Mouse (Mus musculus) cerebellum, adult 2 months (tissue): ENCODE data around the gene Ephx1. TPM values are rescaled to one million over a fixed set of nuclear protein-coding genes. Genes with fewer than 3 reads are reported as not detected.

Source experiments
- DNase-seq, 2 experiments: peaks; one replicate each; pipeline ENCODE4 v3.0.0; 2021
- H3K27ac ChIP-seq: fragments of 200-500 bp; 2 replicates; pipeline ENCODE4 v1.5.1; 2012; ENCODE audit warnings: low read length, control low read depth, inconsistent platforms; ENCODE audit not compliant: insufficient read depth
- H3K27me3 ChIP-seq: fragments of 200-500 bp; 2 replicates; pipeline ENCODE4 v1.6.1; 2012; ENCODE audit warnings: inconsistent platforms, mild to moderate bottlenecking, low read length, moderate library complexity; ENCODE audit not compliant: control insufficient read depth, insufficient read depth
- H3K4me1 ChIP-seq: fragments of 200-500 bp; 2 replicates; pipeline ENCODE4 v1.6.1; 2011; ENCODE audit warnings: low read length; ENCODE audit not compliant: control insufficient read depth, insufficient read depth
- H3K4me3 ChIP-seq: fragments of 200-500 bp; replicated peaks from 2 replicates; pipeline ENCODE3; 2011; ENCODE audit warnings: mild to moderate bottlenecking, low read depth, low read length, control low read depth; ENCODE audit not compliant: insufficient read depth
- CTCF ChIP-seq: fragments of 200-500 bp; IDR thresholded peaks from 2 replicates; pipeline ENCODE4 v1.5.1; 2011; ENCODE audit warnings: low read depth, mild to moderate bottlenecking, control low read depth, low read length, moderate library complexity, borderline replicate concordance; ENCODE audit not compliant: insufficient read depth
- POLR2A ChIP-seq: fragments of 200-500 bp; IDR thresholded peaks from 2 replicates; pipeline ENCODE4 v1.6.1; 2011; ENCODE audit warnings: low read length, control low read depth, borderline replicate concordance; ENCODE audit not compliant: insufficient read depth
- WGBS: fragments of 180-500 bp; shearing (Covaris S2); methylation state at CpG from one replicate; pipeline ENCODE4 v1.1.7; 2018; 5-methylcytosine and 5-hydroxymethylcytosine counted together
- polyA plus RNA-seq: library from polyadenylated mRNA; depleted of rRNA; stranded (reverse); fragments of >200 nt; gene quantifications from 2 replicates; pipeline ENCODE4 v1.2.3, GENCODE M21; 2012

Gene Ephx1
- polyA plus RNA-seq, 1 experiment: 54.8 TPM

- TF ChIP-seq CTCF: no peak
- TF ChIP-seq POLR2A: no peak
- no peaks in the 10 kb centered on the region for H3K27me3 ChIP-seq
- H3K27ac ChIP-seq: no peak overlapping the region
- no peaks in the 10 kb centered on the region for H3K4me1 ChIP-seq
- 64% methylated on average over 2 of the region's 2 CpGs for WGBS
- no peak overlapping the region for H3K4me3 ChIP-seq
- no peak for DNase-seq
These were observed 40.2 kb downstream of the Ephx1 start for GRCm38 (mm10) chr1:180980464-180980863.

DNA sequence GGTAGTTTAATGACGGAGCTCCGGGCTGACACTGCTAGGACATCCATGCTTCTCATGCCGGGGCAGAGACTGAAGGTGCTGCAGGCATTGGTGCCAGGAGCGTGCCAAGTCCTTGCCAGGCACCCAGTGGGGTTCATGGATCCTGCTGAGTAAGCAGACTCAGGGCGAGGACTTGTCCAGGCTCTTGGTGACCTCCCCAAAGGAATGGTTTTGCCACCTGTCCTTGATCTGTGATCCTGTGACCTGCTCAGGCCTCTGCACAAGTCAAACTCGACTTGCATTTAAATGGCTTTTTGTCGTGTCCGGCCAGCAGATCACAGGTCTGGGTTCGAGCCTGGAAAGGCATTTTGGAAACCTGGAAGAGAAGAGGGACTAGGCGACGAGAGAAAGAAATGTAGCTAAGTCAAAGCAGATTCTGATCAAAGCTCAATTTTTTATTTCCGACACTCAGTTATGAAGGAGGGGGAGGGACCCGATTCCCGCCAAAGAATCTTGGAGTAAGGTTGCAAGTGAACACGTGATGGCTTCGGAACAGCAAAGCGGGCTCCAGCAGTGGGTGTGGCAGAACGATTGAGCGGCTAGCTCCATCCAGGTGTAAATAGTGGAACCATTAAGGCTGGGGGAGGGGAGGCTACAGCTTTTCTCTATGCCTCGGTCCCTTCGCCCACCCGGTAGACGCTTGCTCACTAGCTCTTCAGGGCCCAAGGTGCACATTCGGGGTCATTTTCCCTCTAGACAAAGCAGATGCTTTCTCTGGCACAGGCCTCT lies 41.0 kb downstream of the Ephx1 start:
- no peaks in the 10 kb centered on the region for H3K27me3 ChIP-seq
- TF ChIP-seq POLR2A: no peak
- no peak for TF ChIP-seq CTCF
- 75% methylated on average over 24 of the region's 24 CpGs for WGBS

GRCm38 (mm10) chr1:180976110-180976679 lies 44.5 kb downstream of the Ephx1 start:
- 65% methylated on average over 4 of the region's 4 CpGs for WGBS
- Histone ChIP-seq H3K27ac (no peak overlapping the region), H3K4me3 (no peak overlapping the region), H3K4me1 (no peaks in the 10 kb centered on the region), H3K27me3 (no peaks in the 10 kb centered on the region)
- DNase-seq: no peak
- peak; percentile 43 for TF ChIP-seq CTCF
- no peak for TF ChIP-seq POLR2A

More for the DNA sequence above, 41.0 kb downstream of the Ephx1 start:
- no peak overlapping the region for H3K4me3 ChIP-seq
- H3K27ac ChIP-seq: no peak overlapping the region
- no peak for DNase-seq
- no peaks in the 10 kb centered on the region for H3K4me1 ChIP-seq

DNA sequence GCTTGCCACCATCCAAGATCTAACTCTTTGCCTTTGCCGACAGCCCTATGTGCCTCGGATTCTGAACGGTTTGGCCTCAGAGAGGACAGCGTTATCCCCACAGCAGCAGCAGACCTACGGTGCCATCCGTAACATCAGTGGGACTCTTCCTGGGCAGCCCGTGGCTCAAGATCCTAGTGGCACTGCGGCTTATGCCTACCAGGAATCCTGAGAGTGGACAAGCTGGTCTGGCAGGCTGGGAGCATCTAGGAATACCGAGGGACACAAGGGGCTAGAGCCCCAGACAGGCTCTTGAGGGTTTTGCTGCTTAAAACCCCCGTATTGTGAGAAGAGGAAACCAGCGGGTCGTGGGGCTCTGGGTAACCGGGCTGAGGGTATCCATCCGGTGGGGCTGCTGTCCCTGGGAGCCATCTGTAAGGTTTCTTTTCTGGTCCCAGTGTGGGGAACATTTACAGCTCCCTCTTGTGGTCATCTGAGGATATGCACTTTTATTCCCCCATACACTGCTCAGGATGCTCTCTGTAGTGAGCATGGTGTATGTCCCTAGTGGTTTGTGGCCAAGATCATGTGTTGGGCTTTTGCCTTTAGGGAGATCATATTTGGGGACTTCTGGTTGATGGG lies 46.5 kb downstream of the Ephx1 start:
- Histone ChIP-seq H3K27me3 (no peaks in the 10 kb centered on the region), H3K27ac (0 out of 2 replicates have a peak overlapping the region, but pooled peaks have one; percentile 50), H3K4me1 (no peaks in the 10 kb centered on the region), H3K4me3 (no peak overlapping the region)
- WGBS: 56% methylated on average over 14 of the region's 14 CpGs
- DNase-seq: peak in 1 of 2 experiments; percentile 26
- TF ChIP-seq CTCF (peak; percentile 55), POLR2A (no peak)

DNA sequence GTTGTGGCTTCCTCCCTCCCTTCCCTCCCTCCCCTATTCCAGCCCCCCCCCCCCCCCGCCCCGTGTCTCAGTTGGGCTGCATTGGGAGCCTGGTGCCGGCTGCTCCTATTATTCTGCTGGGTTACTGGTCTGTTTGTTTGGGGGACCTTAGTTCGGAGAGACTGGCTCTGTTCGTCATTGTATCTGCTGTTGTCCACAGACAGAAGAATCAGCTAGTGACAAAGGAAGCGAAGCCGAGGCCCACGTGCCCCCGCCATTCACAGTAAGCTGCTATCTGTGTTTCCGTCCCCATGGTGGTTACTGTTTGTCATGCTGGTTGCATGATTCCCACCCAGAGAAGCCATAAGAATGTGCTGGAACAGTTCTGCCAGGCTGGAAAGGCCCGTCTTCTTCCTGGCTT lies 47.8 kb downstream of the Ephx1 start:
- Histone ChIP-seq H3K27ac (peak overlapping the region; percentile 50; the same call in 1 of the 2 replicates), H3K27me3 (no peaks in the 10 kb centered on the region), H3K4me3 (no peak overlapping the region), H3K4me1 (no peaks in the 10 kb centered on the region)
- peak in 1 of 2 experiments; percentile 20 for DNase-seq
- WGBS: 75% methylated on average over 11 of the region's 11 CpGs
- TF ChIP-seq POLR2A: no peak
- no peak for TF ChIP-seq CTCF

DNA sequence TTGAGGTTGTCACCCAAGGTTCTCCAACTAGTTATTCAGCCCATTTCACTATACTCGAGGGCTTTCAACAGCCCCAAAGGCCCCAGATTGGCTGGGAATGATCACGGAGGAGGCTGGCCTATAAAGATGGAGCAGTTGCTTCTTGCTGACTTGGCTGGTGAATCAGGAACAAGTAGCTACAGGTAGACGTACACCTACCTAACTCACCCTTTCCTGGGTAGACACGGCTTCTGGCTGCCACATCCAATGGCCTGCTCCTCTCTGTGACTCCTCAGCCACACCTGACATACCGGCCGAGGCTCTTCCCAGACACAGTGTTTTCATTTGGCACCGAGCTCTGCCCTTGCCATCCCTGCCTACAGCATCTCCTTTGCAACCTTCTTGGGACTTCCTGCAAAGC lies 53.4 kb downstream of the Ephx1 start:
- no peak for DNase-seq
- TF ChIP-seq CTCF (no peak), POLR2A (no peak)
- Histone ChIP-seq H3K27ac (no peak overlapping the region), H3K27me3 (no peaks in the 10 kb centered on the region), H3K4me3 (no peak overlapping the region), H3K4me1 (no peaks in the 10 kb centered on the region)
- WGBS: 89% methylated on average over 7 of the region's 7 CpGs

GRCm38 (mm10) chr1:180966542-180966941 lies 54.2 kb downstream of the Ephx1 start:
- 68% methylated on average over 3 of the region's 3 CpGs for WGBS
- TF ChIP-seq POLR2A (no peak), CTCF (no peak)
- no peaks in the 10 kb centered on the region for H3K4me1 ChIP-seq
- H3K4me3 ChIP-seq: no peak overlapping the region
- no peak for DNase-seq
- H3K27ac ChIP-seq: no peak overlapping the region
- no peaks in the 10 kb centered on the region for H3K27me3 ChIP-seq
